Mouse (Mus musculus) thymus, adult 2 months (tissue): ENCODE measurements around the gene AI481877. TPM values are rescaled to one million over a fixed set of nuclear protein-coding genes. Genes with fewer than 3 reads are reported as not detected.
"Not testable (repeated sequence)": the region's sequence is repeated elsewhere in the genome, so short reads cannot be mapped to it uniquely, and the experiment has no call there.

ENCODE experiments used
- DNase-seq: peaks from one replicate; pipeline ENCODE4 v3.0.0; 2021
- H3K27ac ChIP-seq: fragments of 200-500 bp; 2 replicates; pipeline ENCODE4 v1.5.1; 2012; ENCODE audit warnings: low read length, control low read depth; ENCODE audit not compliant: control insufficient read depth, insufficient read depth
- H3K27me3 ChIP-seq: fragments of 200-500 bp; 2 replicates; pipeline ENCODE4 v1.6.1; 2012; ENCODE audit warnings: mild to moderate bottlenecking, low read length, moderate library complexity, mixed read lengths; ENCODE audit not compliant: control insufficient read depth, insufficient read depth
- H3K36me3 ChIP-seq: fragments of 200-500 bp; 2 replicates; pipeline ENCODE4 v1.6.1; 2012; ENCODE audit warnings: mild to moderate bottlenecking, low read length, moderate library complexity; ENCODE audit not compliant: control insufficient read depth, insufficient read depth
- H3K4me1 ChIP-seq: fragments of 200-500 bp; replicated peaks from 2 replicates; pipeline ENCODE4 v1.6.1; 2012; ENCODE audit warnings: low read length; ENCODE audit not compliant: control insufficient read depth, insufficient read depth
- H3K4me3 ChIP-seq: fragments of 200-500 bp; 2 replicates; pipeline ENCODE4 v1.5.1; 2012; ENCODE audit warnings: mild to moderate bottlenecking, low read length, control low read depth, moderate library complexity; ENCODE audit not compliant: control insufficient read depth, insufficient read depth
- CTCF ChIP-seq: fragments of 200-500 bp; IDR thresholded peaks from 2 replicates; pipeline ENCODE4 v1.5.1; 2012; ENCODE audit warnings: mild to moderate bottlenecking, control low read depth, low read length, moderate library complexity, borderline replicate concordance; ENCODE audit not compliant: control insufficient read depth, poor library complexity, insufficient read depth; ENCODE audit errors: extremely low read depth
- POLR2A ChIP-seq: fragments of 200-500 bp; IDR thresholded peaks from 2 replicates; pipeline ENCODE4 v1.6.1; 2012; ENCODE audit warnings: mild to moderate bottlenecking, low read length, control low read depth, moderate library complexity; ENCODE audit not compliant: control insufficient read depth, poor library complexity, insufficient read depth; ENCODE audit errors: extremely low read depth
- WGBS: fragments of 180-500 bp; shearing (Covaris S2); methylation state at CpG from one replicate; pipeline ENCODE4 v1.1.7; 2018; 5-methylcytosine and 5-hydroxymethylcytosine counted together
- polyA plus RNA-seq: library from polyadenylated mRNA; depleted of rRNA; stranded (reverse); fragments of >200 nt; gene quantifications from 2 replicates; pipeline ENCODE4 v1.2.3, GENCODE M21; 2012; rRNA removed

AI481877 gene
- not detected in 2 replicates for polyA plus RNA-seq

DNA sequence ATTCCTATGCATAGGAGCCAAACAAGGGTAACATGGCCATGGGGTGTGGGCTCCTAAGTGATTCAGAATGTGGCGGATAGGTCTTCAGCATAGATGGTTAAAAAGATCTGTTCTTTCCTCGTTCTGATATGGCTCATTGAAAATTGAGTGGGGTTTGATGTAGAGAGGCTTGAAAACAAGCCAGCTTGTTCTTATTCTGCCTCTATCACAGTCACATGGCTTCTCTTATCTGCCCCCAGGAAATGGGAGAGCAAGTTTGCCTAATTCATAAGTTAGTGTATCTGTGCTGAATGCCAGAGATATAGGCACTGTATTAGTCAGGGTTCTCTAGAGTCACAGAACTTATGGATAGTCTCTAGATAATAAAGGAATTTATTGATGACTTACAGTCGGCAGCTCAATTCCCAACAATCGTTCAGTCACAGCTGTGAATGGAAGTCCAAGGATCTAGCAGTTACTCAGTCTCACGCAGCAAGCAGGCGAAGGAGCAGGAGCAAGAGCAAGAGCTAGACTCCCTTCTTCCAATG lies at the start of gene AI481877:
Gene AI481877 (minus strand): TSS at position 477 of the 527 bp plus-strand sequence.
- not testable (repeated sequence) for H3K27me3 ChIP-seq, H3K4me1 ChIP-seq, H3K36me3 ChIP-seq, DNase-seq, H3K4me3 ChIP-seq, H3K27ac ChIP-seq
- 94% methylated on average over 4 of the region's 6 CpGs for WGBS

- H3K27me3 ChIP-seq: no peaks in the 10 kb centered on the region
- no peaks in the 10 kb centered on the region for H3K36me3 ChIP-seq
- H3K4me3 ChIP-seq: peak overlapping the region; percentile 91; the same call in 1 of the 2 replicates
- WGBS: 8% methylated on average over 4 of the region's 4 CpGs
- TF ChIP-seq POLR2A: no peak
- no peak for TF ChIP-seq CTCF
- peaks cover 4% of the 10 kb centered on the region for H3K4me1 ChIP-seq
- H3K27ac ChIP-seq: peak overlapping the region; percentile 13; the same call in 1 of the 2 replicates
- no peak for DNase-seq
These were observed 49.7 kb upstream of the AI481877 start for GRCm38 (mm10) chr4:59188474-59188801.

GRCm38 (mm10) chr4:59187289-59187688 lies 48.5 kb upstream of the AI481877 start:
- no peak overlapping the region for H3K4me3 ChIP-seq
- H3K4me1 ChIP-seq: 0 out of 2 replicates have a peak, but pooled peaks cover 2% of the 10 kb centered on the region
- H3K27ac ChIP-seq: no peak overlapping the region
- WGBS: 29% methylated on average over 3 of the region's 3 CpGs
- DNase-seq: peak; percentile 68
- no peaks in the 10 kb centered on the region for H3K27me3 ChIP-seq
- no peaks in the 10 kb centered on the region for H3K36me3 ChIP-seq
- TF ChIP-seq CTCF: no peak

GRCm38 (mm10) chr4:59185671-59186070 lies 46.9 kb upstream of the AI481877 start:
- WGBS: 85% methylated on average over 3 of the region's 3 CpGs
- H3K36me3 ChIP-seq: no peaks in the 10 kb centered on the region

GRCm38 (mm10) chr4:59181320-59182271 lies 42.8 kb upstream of the AI481877 start:
- TF ChIP-seq POLR2A (no peak), CTCF (no peak)
- Histone ChIP-seq H3K4me3 (no peak overlapping the region), H3K4me1 (no peaks in the 10 kb centered on the region; the same call in 1 of the 2 replicates), H3K27me3 (no peaks in the 10 kb centered on the region), H3K36me3 (no peaks in the 10 kb centered on the region), H3K27ac (no peak overlapping the region)
- WGBS: 67% methylated on average over 5 of the region's 5 CpGs
- DNase-seq: no peak

More at GRCm38 (mm10) chr4:59185671-59186070, 46.9 kb upstream of the AI481877 start:
- TF ChIP-seq POLR2A (no peak), CTCF (no peak)
- Histone ChIP-seq H3K4me3 (no peak overlapping the region), H3K4me1 (no peaks in the 10 kb centered on the region; the same call in 1 of the 2 replicates), H3K27ac (no peak overlapping the region), H3K27me3 (no peaks in the 10 kb centered on the region)
- no peak for DNase-seq

GRCm38 (mm10) chr4:59177566-59177965 lies 38.8 kb upstream of the AI481877 start:
- no peak for DNase-seq
- H3K27me3 ChIP-seq: no peaks in the 10 kb centered on the region
- 96% methylated on average over 2 of the region's 2 CpGs for WGBS

DNA sequence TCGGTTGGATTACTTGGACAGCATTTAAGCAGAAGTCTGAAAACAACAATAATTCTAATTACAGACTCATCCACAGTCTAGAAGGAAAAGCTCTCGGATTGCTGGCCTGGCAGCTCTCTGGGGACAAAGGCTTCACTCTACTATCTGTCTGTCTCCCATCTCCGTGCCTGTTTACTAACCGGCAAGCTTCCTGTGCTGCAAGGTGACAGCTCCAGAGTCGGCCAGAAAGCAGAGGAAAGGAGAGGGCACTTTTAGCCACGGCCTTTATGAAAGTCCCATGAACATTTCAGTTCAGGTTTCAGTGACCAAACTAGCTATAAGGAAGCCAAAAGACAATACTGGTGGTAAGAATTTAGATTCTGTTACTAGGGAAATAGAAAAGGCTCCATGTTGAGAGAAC lies 37.1 kb upstream of the AI481877 start:
- H3K27ac ChIP-seq: no peak overlapping the region
- no peak overlapping the region for H3K4me3 ChIP-seq
- TF ChIP-seq CTCF (no peak), POLR2A (no peak)
- WGBS: 83% methylated on average over 6 of the region's 6 CpGs
- DNase-seq: no peak
- H3K4me1 ChIP-seq: peaks cover 3% of the 10 kb centered on the region
- H3K36me3 ChIP-seq: no peaks in the 10 kb centered on the region
- H3K27me3 ChIP-seq: no peaks in the 10 kb centered on the region

More at GRCm38 (mm10) chr4:59177566-59177965, 38.8 kb upstream of the AI481877 start:
- TF ChIP-seq POLR2A: no peak
- Histone ChIP-seq H3K4me3 (no peak overlapping the region), H3K36me3 (no peaks in the 10 kb centered on the region), H3K4me1 (peaks cover 3% of the 10 kb centered on the region), H3K27ac (no peak overlapping the region)
